Mouse (Mus musculus) spleen, postnatal 0 days (tissue): Measurements from ENCODE around the gene Gm17727. TPM values are rescaled to one million over a fixed set of nuclear protein-coding genes. Genes with fewer than 3 reads are reported as not detected.

Source experiments
- polyA plus RNA-seq: library from polyadenylated mRNA; unstranded; fragments of >200 nt; fragmentation: Nextera tagmentation; extraction: Ambion mirVana; gene quantifications from 2 replicates; pipeline ENCODE4 v1.2.1, GENCODE M21; 2015

Gm17727 gene
- not detected in 2 replicates for polyA plus RNA-seq

GRCm38 (mm10) chr9:35778009-35778408, at the start of gene Gm17727:
Gene Gm17727, minus strand, starts transcription at chr9:35778109.

GRCm38 (mm10) chr9:35790001-35790400, 12.1 kb upstream of the Gm17727 start, which contains the start of the genes Gm27235 and D730048I06Rik:
Gene Gm27235, minus strand, starts transcription at chr9:35790101.
Gene D730048I06Rik, minus strand, starts transcription at chr9:35790112.

GRCm38 (mm10) chr9:35740749-35741148, 37.2 kb downstream of the Gm17727 start, which contains the start of gene Gm17677:
Gene Gm17677, plus strand, starts transcription at chr9:35741049.

Other genes starting within 250 kb of the Gm17727 start
- gene Ddx25, start 219.6 kb downstream of the Gm17727 start, polyA plus RNA-seq: 0.11 and 0.13 TPM in 2 replicates
- gene Pus3, start 219.5 kb downstream of the Gm17727 start, polyA plus RNA-seq: 8.9 and 9.5 TPM in 2 replicates
- 0.23 and 0.51 TPM in 2 replicates for gene Pate2, start 207.8 kb downstream of the Gm17727 start, polyA plus RNA-seq
- gene Hyls1, start 207.7 kb downstream of the Gm17727 start, polyA plus RNA-seq: 9.1 and 9.9 TPM in 2 replicates
- not detected in 2 replicates for gene Pate4, start 166.2 kb downstream of the Gm17727 start, polyA plus RNA-seq
- not detected in 2 replicates for gene Pate3, start 129.9 kb downstream of the Gm17727 start, polyA plus RNA-seq
- gene Pate1, start 90.7 kb downstream of the Gm17727 start, polyA plus RNA-seq: not detected in 2 replicates
- gene Gm17677, start 37.1 kb downstream of the Gm17727 start, polyA plus RNA-seq: not detected in 2 replicates
- gene Gm27235, start 12.0 kb upstream of the Gm17727 start, polyA plus RNA-seq: not detected in 2 replicates
- gene D730048I06Rik, start 12.0 kb upstream of the Gm17727 start, polyA plus RNA-seq: not detected in 2 replicates
- gene 9230110F15Rik, start 66.0 kb upstream of the Gm17727 start, polyA plus RNA-seq: not detected in 2 replicates
- not detected in 2 replicates for gene 9230113P08Rik, start 130.3 kb upstream of the Gm17727 start, polyA plus RNA-seq